15 mouse cellular contexts compared by ENCODE assay signal in genomic region chr6:22424161-22424807, GRCm38 (mm10).
DNase-seq lines count a peak whose midpoint lies in the region; TF ChIP-seq lines count a peak whose summit lies in the region.
"Had no signal": no experiment of that assay in that cellular context is flagged by ENCODE, and none has a peak within 500 bp of the region (broad histone marks: within the 10 kb centered on the region; RNA-seq: fewer than 3 reads in every experiment).

No protein-coding gene starts in this region.

- 17% methylated on average over 10 of the region's 10 CpGs for WGBS in spleen, adult 2 months
- WGBS in bone marrow, adult 2 months, result 20% methylated on average over 10 of the region's 10 CpGs

- peak overlapping the region; percentile 77 for H3K27ac ChIP-seq in spleen, adult 2 months (ENCODE audit: insufficient read depth, low read length)
- H3K27ac ChIP-seq in bone marrow, adult 2 months (ENCODE audit: control insufficient read depth, insufficient read depth, low read depth, low read length, poor library complexity), result peak overlapping the region; percentile 51; the same call in 1 of the 2 replicates
- H3K27ac ChIP-seq: intestine, embryonic 15.5 days; limb, embryonic 10.5 days had no signal

- no peak for TF ChIP-seq CTCF in spleen, adult 2 months (IDR thresholded peaks at IDR 0.05; ENCODE audit: extremely low read depth, insufficient read depth, insufficient read length, insufficient replicate concordance)
- no peak for TF ChIP-seq CTCF in bone marrow, adult 2 months (IDR thresholded peaks at IDR 0.05; ENCODE audit: control insufficient read depth, insufficient read depth, low read length)

- peak; percentile 18 to 57 for DNase-seq in spleen, adult 2 months (ENCODE audit: low read depth in 1 of 2, low spot score in 2 of 2)
- DNase-seq in spleen, adult 12 weeks (ENCODE audit: low spot score), result no peak
- peak; percentile 89 for DNase-seq in naive thymus-derived CD4-positive, alpha-beta T cell, adult 2 months (ENCODE audit: low read depth)
- DNase-seq in thymus, postnatal 36 days, result peak; percentile 53 to 64
- DNase-seq in cerebellum, postnatal 25 days, result no peak
- DNase-seq in lung, adult 18-20 months, result no peak
- DNase-seq in right cerebral cortex, adult 18-20 months, result no peak
- DNase-seq: adrenal gland, adult 8-10 months; cerebellum, adult 9-11 months; heart, postnatal 36 days; kidney, postnatal 25 days had no signal

- peaks cover 14% of the 10 kb centered on the region for H3K4me1 ChIP-seq in spleen, adult 2 months (ENCODE audit: control insufficient read depth, insufficient read depth, insufficient read length)
- peaks cover 1% of the 10 kb centered on the region; the same call in 1 of the 2 replicates for H3K4me1 ChIP-seq in bone marrow, adult 2 months (ENCODE audit: control insufficient read depth, insufficient read depth, low read length)
- H3K4me1 ChIP-seq: intestine, embryonic 15.5 days; limb, embryonic 10.5 days had no signal

- H3K4me3 ChIP-seq in spleen, adult 2 months (ENCODE audit: extremely low read depth, insufficient read depth, insufficient read length), result peak overlapping the region; percentile 10; the same call in 1 of the 2 replicates
- H3K4me3 ChIP-seq in bone marrow, adult 2 months (replicated peaks; ENCODE audit: control insufficient read depth, low read depth, low read length), result no peak overlapping the region
- H3K4me3 ChIP-seq: intestine, embryonic 15.5 days; limb, embryonic 10.5 days; megakaryocyte, embryonic 14.5 days had no signal

- H3K36me3 ChIP-seq in spleen, adult 2 months (ENCODE audit: control insufficient read depth, insufficient read depth, low read length), result no peaks in the 10 kb centered on the region
- H3K36me3 ChIP-seq: intestine, embryonic 15.5 days; limb, embryonic 10.5 days had no signal

- H3K27me3 ChIP-seq in spleen, adult 2 months (ENCODE audit: control insufficient read depth, insufficient read depth, low read length), result no peaks in the 10 kb centered on the region
- H3K27me3 ChIP-seq: intestine, embryonic 15.5 days; megakaryocyte, embryonic 14.5 days had no signal

- no peak for TF ChIP-seq POLR2A in spleen, adult 2 months (IDR thresholded peaks at IDR 0.05; ENCODE audit: low read depth, low read length)
- no peak for TF ChIP-seq POLR2A in bone marrow, adult 2 months (IDR thresholded peaks at IDR 0.05; ENCODE audit: borderline replicate concordance, control insufficient read depth, low read depth, low read length)

Comparison
In these comparisons a context has a peak if more than half of its experiments do, and no peak if none do; other contexts are left out.
1. DNase-seq: peak in spleen, adult 2 months (2 of 2), naive thymus-derived CD4-positive, alpha-beta T cell, adult 2 months (single experiment) and thymus, postnatal 36 days (2 of 2); none in spleen, adult 12 weeks (single experiment), cerebellum, postnatal 25 days (0 of 2), lung, adult 18-20 months (0 of 2) and right cerebral cortex, adult 18-20 months (single experiment).